Mouse (Mus musculus) liver, adult 2 months (tissue): ENCODE data around the gene Snu13. TPM values are rescaled to one million over a fixed set of nuclear protein-coding genes. Genes with fewer than 3 reads are reported as not detected.
A peak's percentile ranks its signal among the peaks of the same experiment; 100 is the strongest.

Source experiments
- DNase-seq: peaks from one replicate; pipeline ENCODE4 v3.0.0-alpha.2; 2011; ENCODE audit warnings: low read depth, low spot score; ENCODE audit errors: extremely low read depth
- H3K27ac ChIP-seq: fragments of 200-500 bp; replicated peaks from 2 replicates; pipeline ENCODE4 v1.5.1; 2012; ENCODE audit warnings: low read depth, mild to moderate bottlenecking, control low read depth, inconsistent platforms, low read length; ENCODE audit not compliant: insufficient read depth
- H3K27me3 ChIP-seq: fragments of 200-500 bp; 2 replicates; pipeline ENCODE4 v1.6.1; 2012; ENCODE audit warnings: mild to moderate bottlenecking, moderate library complexity, low read length, inconsistent platforms; ENCODE audit not compliant: control insufficient read depth, insufficient read depth
- H3K36me3 ChIP-seq: fragments of 200-500 bp; 2 replicates; pipeline ENCODE4 v1.6.1; 2012; ENCODE audit warnings: low read length, inconsistent platforms; ENCODE audit not compliant: control insufficient read depth, insufficient read depth
- H3K4me1 ChIP-seq: fragments of 200-500 bp; 2 replicates; pipeline ENCODE4 v1.6.1; 2011; ENCODE audit warnings: low read length; ENCODE audit not compliant: control insufficient read depth, insufficient read depth
- H3K4me3 ChIP-seq: fragments of 200-500 bp; 2 replicates; pipeline ENCODE4 v1.5.1; 2011; ENCODE audit warnings: low read depth, mild to moderate bottlenecking, control low read depth, low read length, moderate library complexity; ENCODE audit not compliant: insufficient read depth
- H3K79me2 ChIP-seq: fragments of 200-500 bp; 2 replicates; pipeline ENCODE4 v1.6.1; 2012; ENCODE audit warnings: inconsistent platforms, mild to moderate bottlenecking, low read length, moderate library complexity; ENCODE audit not compliant: control insufficient read depth, insufficient read depth
- H3K9ac ChIP-seq: fragments of 200-500 bp; 2 replicates; pipeline ENCODE4 v1.6.1; 2012; ENCODE audit warnings: low read depth, mild to moderate bottlenecking, control low read depth, inconsistent platforms, low read length
- CTCF ChIP-seq: fragments of 200-500 bp; IDR thresholded peaks from 2 replicates; pipeline ENCODE4 v1.5.1; 2011; ENCODE audit warnings: low read depth, low read length, control low read depth
- POLR2A ChIP-seq: fragments of 200-500 bp; IDR thresholded peaks from 2 replicates; pipeline ENCODE4 v1.6.1; 2011; ENCODE audit warnings: low read length, control low read depth; ENCODE audit not compliant: insufficient read depth; ENCODE audit errors: extremely low read depth
- WGBS: fragments of 180-500 bp; shearing (Covaris S2); methylation state at CpG from one replicate; pipeline ENCODE4 v1.1.7; 2018; 5-methylcytosine and 5-hydroxymethylcytosine counted together
- polyA plus RNA-seq: library from polyadenylated mRNA; depleted of rRNA; stranded (reverse); fragments of >200 nt; gene quantifications from 2 replicates; pipeline ENCODE4 v1.2.3, GENCODE M21; 2012
- total RNA-seq: library from RNA; depleted of rRNA; stranded (reverse); fragments of >200 nt; gene quantifications from 2 replicates; pipeline ENCODE4 v1.2.3, GENCODE M21; 2014

Snu13 gene
- total and polyA plus RNA-seq, 2 experiments, result 23.3 to 25.4 TPM

DNA sequence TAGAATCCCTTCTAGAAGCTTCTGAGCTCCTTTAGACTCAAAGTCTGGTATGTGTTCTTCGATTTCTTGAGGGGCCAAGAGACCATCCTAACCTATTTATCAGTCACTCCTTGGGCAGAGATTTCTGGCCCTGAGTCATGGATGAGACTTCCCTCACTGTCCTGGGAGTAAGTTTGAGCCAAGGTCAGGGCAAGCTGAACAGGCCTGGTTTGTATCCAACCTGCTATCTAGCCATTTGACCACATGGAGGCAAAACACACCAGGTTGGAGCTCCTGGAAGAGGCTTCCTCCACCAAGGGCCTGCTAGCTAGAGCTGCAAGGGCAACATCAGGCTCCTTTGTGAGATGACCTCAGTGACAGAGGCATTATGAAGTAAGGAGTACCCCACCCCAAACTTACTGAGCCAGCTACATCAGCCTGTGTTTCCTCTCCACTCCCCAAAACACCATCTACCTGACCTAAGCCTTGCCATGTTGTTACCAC is 11.4 kb upstream of the Snu13 start, which contains the start of gene 4930407I10Rik:
TSS of gene 4930407I10Rik (plus strand) at position 433 of the 483 bp plus-strand sequence.
- no peak within 1 kb of the TSS for H3K27ac ChIP-seq
- H3K36me3 ChIP-seq, result no peaks in the 10 kb centered on the region
- WGBS, result 70% methylated on average over 1 of the region's 1 CpGs
- H3K79me2 ChIP-seq, result no peaks in the 10 kb centered on the region
- no peak within 1 kb of the TSS for H3K4me3 ChIP-seq
- 0 out of 2 replicates have a peak, but pooled peaks cover 2% of the 10 kb centered on the region for H3K27me3 ChIP-seq
- no peaks in the 10 kb centered on the region for H3K4me1 ChIP-seq
- TF ChIP-seq POLR2A (no peak), CTCF (no peak)
- no peak for DNase-seq
- no peak within 1 kb of the TSS for H3K9ac ChIP-seq

GRCm38 (mm10) chr15:82052544-82052943 is 5.1 kb upstream of the Snu13 start:
- WGBS, result 69% methylated on average over 5 of the region's 5 CpGs
- Histone ChIP-seq H3K27ac (no peak overlapping the region), H3K4me1 (no peaks in the 10 kb centered on the region), H3K27me3 (no peaks in the 10 kb centered on the region), H3K4me3 (no peak overlapping the region), H3K36me3 (no peaks in the 10 kb centered on the region), H3K9ac (no peak overlapping the region), H3K79me2 (no peaks in the 10 kb centered on the region)
- TF ChIP-seq CTCF (no peak), POLR2A (no peak)
- no peak for DNase-seq

DNA sequence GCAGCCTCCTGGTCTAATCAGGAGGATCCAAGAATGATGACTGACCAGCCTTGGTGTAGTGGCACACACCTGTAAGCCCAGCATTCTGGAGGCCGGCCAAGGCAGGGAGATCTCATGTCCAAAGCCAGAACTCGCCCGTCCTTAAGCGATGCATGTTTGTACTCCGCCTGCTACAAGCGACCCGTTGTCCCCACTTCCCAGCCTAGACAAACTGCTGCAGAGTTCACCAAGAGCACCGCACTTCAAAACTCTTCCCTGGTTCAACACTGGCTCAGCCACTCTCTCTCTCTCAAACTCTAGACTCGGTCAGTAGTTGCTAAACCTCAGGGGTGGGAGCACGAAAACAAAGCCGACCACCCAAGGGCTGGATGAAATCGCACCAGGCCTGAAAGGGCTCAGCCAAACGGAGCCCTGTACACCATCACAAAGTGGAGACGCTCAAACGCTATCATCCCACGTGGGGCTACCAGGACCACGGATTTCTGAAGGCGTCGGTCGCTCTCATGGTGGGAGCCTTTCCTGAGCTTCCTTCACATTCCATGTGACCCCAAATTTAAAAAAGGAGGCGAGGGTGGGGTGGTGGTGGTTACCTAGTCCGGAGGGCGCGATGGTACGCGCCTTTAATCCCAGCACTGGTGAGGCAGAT is 1.0 kb downstream of the Snu13 start:
- Histone ChIP-seq H3K27me3 (no peaks in the 10 kb centered on the region), H3K4me3 (peak overlapping the region; percentile 80), H3K9ac (peak overlapping the region; percentile 98), H3K79me2 (peaks cover 11% of the 10 kb centered on the region; the same call in 1 of the 2 replicates), H3K4me1 (peaks cover 7% of the 10 kb centered on the region), H3K27ac (no peak overlapping the region), H3K36me3 (peaks cover 11% of the 10 kb centered on the region)
- WGBS, result 1% methylated on average over 26 of the region's 26 CpGs
- TF ChIP-seq POLR2A (no peak), CTCF (no peak)
- DNase-seq, result peak; percentile 43

- Histone ChIP-seq H3K4me3 (no peak overlapping the region), H3K27me3 (no peaks in the 10 kb centered on the region), H3K79me2 (peaks cover 11% of the 10 kb centered on the region; the same call in 1 of the 2 replicates), H3K36me3 (peaks cover 20% of the 10 kb centered on the region), H3K4me1 (peaks cover 7% of the 10 kb centered on the region), H3K27ac (no peak overlapping the region), H3K9ac (no peak overlapping the region)
- DNase-seq, result peak; percentile 14
- 96% methylated on average over 7 of the region's 7 CpGs for WGBS
- TF ChIP-seq CTCF (no peak), POLR2A (no peak)
These were observed 3.1 kb downstream of the Snu13 start for GRCm38 (mm10) chr15:82044166-82044784.

- 100% methylated on average over 1 of the region's 1 CpGs for WGBS
- H3K4me3 ChIP-seq, result no peak overlapping the region
- no peak overlapping the region for H3K9ac ChIP-seq
- H3K79me2 ChIP-seq, result no peaks in the 10 kb centered on the region; the same call in 1 of the 2 replicates
- H3K36me3 ChIP-seq, result peaks cover 28% of the 10 kb centered on the region
- DNase-seq, result peak; percentile 18
- H3K4me1 ChIP-seq, result peaks cover 2% of the 10 kb centered on the region
- no peak overlapping the region for H3K27ac ChIP-seq
- TF ChIP-seq POLR2A, result no peak
- TF ChIP-seq CTCF, result peak; percentile 75
- no peaks in the 10 kb centered on the region for H3K27me3 ChIP-seq
These were observed 6.7 kb downstream of the Snu13 start for GRCm38 (mm10) chr15:82040650-82041049.
